Mouse (Mus musculus) C2C12 (cell line): Measurements from ENCODE around the gene Susd3.

Source experiments
- CEBPB ChIP-seq: IDR thresholded peaks from one replicate; pipeline ENCODE4 v1.6.1; 2011; ENCODE audit warnings: low read depth, mild to moderate bottlenecking, control low read depth, moderate library complexity
- CTCF ChIP-seq: IDR thresholded peaks from one replicate; pipeline ENCODE4 v1.5.1; 2011; ENCODE audit not compliant: control insufficient read depth, insufficient read depth, insufficient read length
- FOSL1 ChIP-seq: IDR thresholded peaks from one replicate; pipeline ENCODE4 v1.8.0; 2011; ENCODE audit warnings: mild to moderate bottlenecking, low read length; ENCODE audit not compliant: poor library complexity, insufficient read depth, severe bottlenecking
- MAX ChIP-seq: IDR thresholded peaks from one replicate; pipeline ENCODE4 v1.6.1; 2011; ENCODE audit warnings: mild to moderate bottlenecking, control low read depth
- MYOG ChIP-seq: IDR thresholded peaks from one replicate; pipeline ENCODE4 v1.6.1; 2011; ENCODE audit not compliant: control insufficient read depth, insufficient read length; ENCODE audit errors: extremely low read depth
- USF1 ChIP-seq: IDR thresholded peaks from one replicate; pipeline ENCODE4 v1.6.1; 2011; ENCODE audit warnings: low read depth, mild to moderate bottlenecking, control low read depth, moderate library complexity

GRCm38 (mm10) chr13:49188219-49188965, 60.1 kb downstream of the Susd3 start:
- TF ChIP-seq USF1: no peak
- TF ChIP-seq CTCF: no peak
- no peak for TF ChIP-seq FOSL1
- no peak for TF ChIP-seq MAX
- TF ChIP-seq MYOG: no peak
- no peak for TF ChIP-seq CEBPB
